Mouse (Mus musculus): ENCODE measurements around the gene 1110032A03Rik. TPM values are rescaled to one million over a fixed set of nuclear protein-coding genes. Genes with fewer than 3 reads are reported as not detected.
A peak's percentile ranks its signal among the peaks of the same experiment; 100 is the strongest.

Gene 1110032A03Rik
- total RNA-seq, 2 experiments from 2014 or later: 12.5 to 13.9 TPM

DNA sequence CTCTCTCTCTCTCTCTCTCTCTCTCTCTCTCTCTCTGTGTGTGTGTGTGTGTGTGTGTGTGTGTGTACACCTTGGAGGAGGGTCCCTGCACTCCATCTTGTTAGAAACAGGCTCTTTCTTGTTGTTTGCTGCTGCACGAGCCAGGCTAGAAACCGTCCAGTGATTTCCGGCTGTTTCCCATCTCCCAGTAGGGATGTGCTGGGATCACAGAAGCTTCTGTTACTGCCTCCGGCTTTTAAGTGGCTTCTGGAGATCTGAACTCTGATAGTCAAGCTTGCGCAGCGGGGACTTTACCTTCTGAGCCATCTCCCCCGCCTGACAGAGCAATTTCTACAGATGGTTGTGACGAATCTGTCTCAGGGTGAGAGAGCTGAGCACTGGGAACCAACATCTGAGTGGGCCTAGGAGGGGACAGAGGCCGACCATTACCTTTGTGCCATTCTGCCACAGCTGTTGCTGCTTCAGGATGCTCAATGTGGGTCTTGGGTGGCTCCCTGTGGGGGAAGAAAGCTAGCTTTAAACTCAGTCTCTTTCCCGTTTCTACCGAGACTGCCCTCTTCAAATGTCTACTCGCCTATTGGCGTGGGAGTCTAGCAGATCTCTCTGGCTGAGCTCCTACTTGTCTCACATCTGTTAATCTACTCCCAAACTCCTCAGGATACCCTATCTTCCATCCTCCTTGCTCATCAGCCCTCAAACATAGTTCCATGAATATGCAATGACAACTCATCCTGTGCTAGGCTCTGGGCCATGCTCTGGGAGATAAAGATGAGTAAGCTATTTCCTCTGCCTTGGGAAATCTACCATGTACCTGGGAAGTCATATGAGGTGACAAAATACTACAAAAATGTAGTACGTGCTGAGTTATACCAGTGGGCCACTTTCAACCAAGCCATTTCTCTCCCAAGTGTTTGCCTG lies 34.2 kb downstream of the 1110032A03Rik start:
- intact Hi-C loops (cut with DNase I): no loop called here
- DNase-seq: no peak

DNA sequence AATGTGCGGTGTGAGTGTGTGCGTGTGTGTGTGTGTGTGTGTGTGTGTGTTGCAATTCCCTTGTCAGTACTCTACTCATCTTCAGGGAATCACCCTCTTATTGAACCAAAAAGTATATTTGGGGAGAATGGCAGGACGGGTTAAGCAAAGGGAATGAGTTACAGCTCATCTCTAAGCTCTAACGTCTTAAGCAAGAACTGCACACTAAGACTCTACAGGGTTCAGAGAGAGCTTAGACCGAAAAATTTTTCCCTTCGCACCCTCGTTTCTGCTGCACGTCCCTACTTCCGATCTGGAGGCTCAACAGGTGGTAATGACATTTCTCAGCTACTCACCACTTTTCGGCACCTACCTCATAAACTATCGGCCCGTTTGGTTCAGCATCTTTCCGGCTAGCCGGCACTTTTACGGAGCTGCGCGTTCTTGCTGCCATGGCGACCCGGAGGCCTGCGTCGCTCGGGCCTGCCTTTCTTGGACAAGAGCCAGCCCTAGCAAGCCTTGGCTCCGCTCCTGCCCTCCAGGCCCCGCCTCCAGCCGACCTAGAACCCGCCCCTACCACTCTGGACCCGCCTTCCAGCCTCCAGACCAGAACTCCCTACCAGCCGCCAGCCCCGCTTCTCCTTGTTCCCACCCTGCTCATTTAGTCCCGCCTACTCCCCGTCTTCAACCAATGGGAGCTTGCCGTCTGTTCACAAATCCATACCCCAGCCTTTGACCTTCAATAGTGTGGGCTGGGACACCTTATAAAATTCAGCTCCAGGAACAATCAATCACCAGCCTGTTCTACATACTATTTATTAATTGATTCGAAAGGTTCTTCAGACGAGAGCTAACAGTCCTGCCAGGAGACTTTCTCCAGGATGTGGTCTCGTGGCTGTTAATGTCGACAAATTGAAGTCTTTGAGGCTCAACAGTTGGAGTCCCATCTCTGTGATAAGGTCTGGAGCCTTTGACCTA lies 36.1 kb downstream of the 1110032A03Rik start, which contains the start of gene Dixdc1:
TSS of gene Dixdc1 (minus strand) at position 604 of the 957 bp plus-strand sequence.
- intact Hi-C loops (cut with DNase I): loop anchor here (10.0 kb wide), 1 partner anchor 294 kb away; no protein-coding TSS in a partner anchor

DNA sequence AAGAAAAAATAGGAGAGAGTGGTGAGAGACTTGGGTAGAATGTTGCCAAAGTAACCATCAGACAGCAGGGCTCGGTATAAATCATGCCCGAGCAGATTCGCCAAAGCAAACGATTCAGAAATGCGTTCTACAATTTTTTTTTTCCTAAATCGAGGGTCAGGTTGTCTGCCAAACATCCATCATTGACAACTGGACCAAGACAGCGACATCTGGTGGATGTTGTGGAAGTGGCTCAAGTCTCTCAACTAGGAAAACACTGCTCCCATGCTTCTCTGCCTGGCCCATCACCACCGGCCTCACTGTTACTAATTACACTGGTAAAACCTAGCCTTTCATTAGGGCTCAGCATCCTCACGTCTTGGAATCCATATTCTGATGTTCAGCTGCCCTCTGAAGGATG lies 40.3 kb downstream of the 1110032A03Rik start:
- intact Hi-C loops (cut with DNase I): loop anchor here (1.0 to 10.0 kb wide), 3 partner anchors 26 to 290 kb away; no protein-coding TSS in a partner anchor
- DNase-seq: peak; percentile 68 to 82

More for the DNA sequence above, 36.1 kb downstream of the 1110032A03Rik start, which contains the start of gene Dixdc1:
- peak; percentile 96 to 97 for DNase-seq

DNA sequence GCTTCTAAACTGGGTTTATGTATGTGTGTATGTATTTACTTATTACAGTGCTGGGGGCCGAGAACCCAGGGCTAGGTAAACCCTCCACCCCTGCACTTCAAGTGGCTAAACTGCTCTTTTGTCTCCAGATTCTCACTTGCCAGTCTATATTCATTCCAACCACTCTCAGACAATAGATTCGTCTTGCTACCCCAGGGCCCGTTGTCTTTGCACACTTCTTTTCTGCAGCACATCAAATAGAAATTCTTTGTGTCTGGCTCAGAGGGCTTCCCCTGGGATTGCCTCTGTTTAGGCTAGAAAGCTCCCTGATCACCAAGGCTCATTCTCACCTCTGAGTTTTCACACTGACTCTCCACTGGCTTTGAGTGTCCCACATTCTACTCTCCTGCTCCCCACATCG lies 42.8 kb downstream of the 1110032A03Rik start:
- intact Hi-C loops (cut with DNase I): loop anchor here (10.0 kb wide), 1 partner anchor 288 kb away; no protein-coding TSS in a partner anchor
- no peak for DNase-seq

DNA sequence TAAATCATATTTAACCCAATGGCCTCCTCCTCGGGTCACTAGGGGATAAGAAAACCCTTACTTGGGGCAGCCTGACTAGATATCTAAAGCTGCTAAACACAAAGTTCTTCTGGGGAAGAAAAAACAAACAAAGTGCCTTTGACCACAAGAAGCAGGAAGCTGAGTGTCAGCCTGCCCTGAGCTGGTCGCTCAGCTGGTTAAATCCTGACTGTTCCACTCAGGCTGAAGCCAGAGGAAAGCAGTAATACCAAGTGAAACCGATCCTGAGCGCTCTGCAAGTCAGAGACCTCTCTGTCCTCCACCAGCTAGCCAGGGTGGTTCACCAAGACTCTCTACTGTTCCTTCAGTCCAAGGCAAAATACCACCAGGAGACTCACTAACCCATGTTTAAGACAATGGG lies 45.7 kb downstream of the 1110032A03Rik start:
- no peak for DNase-seq
- intact Hi-C loops (cut with DNase I): no loop called here

DNA sequence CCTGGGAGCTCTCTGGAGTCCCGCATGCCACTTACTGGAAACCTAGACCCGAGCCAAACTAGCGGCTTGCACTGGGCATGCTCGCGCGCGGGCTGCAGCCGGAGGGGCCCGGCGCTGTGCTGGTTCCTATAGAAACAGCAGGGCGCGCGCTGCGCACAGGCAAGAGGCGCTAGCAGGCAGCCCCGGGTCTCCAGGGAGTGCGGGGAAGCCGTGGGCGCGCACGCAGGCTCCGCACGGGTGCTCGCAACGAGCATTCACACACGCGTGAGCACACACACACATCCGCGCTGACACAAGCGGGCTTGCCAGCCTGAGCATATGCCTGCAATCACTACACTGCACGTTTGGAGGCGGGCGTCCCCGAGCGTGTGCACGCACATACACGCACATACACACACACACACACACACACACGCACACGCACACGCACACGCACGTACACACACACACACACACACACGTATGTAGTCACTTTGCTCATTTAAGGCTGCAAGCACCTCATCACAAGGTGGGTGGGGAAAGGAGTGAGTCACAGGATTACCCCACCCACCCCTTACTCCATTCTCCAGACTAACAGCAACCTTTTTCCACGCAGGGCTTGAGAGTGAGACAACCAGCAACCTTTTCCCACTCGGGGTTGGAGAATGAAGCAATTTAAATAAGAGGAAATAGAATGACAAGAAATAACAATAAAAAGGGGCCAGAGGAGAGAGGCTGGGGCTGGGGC lies 47.2 kb downstream of the 1110032A03Rik start:
- intact Hi-C loops (cut with DNase I): no loop called here

DNA sequence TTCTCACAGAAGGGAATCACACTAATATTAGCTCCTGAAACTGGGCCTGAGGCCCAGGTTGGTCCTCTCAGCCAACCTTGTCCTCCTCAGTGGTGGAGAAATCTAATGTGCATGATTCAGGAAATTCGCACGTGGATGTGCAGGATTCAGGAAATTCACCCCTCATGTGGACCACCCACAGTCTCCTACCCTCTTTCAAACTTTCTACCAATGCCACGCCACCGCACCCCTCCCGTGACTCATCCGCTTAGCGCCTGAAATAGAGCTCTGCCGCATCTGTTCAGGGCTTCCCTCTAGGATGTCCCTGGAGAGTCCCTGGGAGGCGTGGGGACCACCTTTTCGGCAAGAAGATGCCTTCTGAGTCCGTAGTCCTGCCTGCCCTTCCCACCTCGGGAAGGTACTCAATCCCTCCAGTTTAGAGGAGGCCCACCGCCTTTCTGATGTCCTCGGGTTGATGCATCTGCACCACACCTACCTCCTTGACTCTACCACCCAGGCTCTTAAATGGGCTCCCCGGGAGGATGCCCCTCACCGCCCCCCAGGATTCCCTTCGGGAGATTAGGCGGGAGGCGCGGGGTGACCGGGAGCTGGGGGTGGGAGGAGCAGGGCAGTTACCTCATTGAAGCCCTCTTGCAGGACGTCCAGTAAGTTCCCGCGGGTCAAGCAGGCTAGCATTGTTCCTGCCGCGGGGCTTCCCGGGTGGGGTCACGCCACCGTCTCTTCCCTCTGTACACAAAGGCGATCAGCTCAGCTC lies 48.0 kb downstream of the 1110032A03Rik start:
- intact Hi-C loops (cut with DNase I): no loop called here
- peak in 1 of 2 experiments; percentile 40 for DNase-seq

More for the DNA sequence above, 47.2 kb downstream of the 1110032A03Rik start:
- DNase-seq: peak; percentile 76 to 79

DNA sequence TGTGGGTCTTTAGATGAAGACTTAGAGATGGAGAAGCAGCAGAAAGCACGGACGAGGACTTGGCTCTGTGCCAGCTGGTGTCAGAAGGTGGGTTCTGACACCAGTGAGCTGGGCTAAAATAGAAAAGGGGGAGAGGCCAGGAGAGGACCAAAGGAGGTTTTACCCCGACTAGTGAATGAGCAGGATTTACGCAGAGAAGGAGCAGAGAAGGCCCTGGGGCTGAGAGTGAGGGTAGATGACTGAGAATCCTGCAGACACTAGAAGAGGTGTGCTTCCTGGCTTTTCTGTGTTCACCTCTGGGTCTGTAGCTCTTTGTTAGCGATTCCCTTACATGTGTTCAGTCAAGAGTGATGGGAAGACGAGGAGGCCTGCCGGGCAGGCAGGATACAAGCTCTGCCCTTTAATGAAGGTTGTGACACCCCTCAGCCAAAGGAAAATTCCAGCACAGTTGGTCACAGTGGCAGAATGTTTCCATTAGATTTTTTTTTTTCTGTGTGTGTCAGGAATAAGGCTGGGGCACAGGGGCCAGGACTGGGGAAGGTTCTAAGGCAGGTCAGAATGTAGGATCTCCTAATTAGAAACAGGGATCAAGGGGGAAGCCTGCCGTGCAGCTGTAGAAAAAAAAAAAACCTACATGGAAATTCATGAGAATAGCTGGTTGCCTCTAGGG lies 49.3 kb downstream of the 1110032A03Rik start:
- intact Hi-C loops (cut with DNase I): no loop called here
- no peak for DNase-seq

DNA sequence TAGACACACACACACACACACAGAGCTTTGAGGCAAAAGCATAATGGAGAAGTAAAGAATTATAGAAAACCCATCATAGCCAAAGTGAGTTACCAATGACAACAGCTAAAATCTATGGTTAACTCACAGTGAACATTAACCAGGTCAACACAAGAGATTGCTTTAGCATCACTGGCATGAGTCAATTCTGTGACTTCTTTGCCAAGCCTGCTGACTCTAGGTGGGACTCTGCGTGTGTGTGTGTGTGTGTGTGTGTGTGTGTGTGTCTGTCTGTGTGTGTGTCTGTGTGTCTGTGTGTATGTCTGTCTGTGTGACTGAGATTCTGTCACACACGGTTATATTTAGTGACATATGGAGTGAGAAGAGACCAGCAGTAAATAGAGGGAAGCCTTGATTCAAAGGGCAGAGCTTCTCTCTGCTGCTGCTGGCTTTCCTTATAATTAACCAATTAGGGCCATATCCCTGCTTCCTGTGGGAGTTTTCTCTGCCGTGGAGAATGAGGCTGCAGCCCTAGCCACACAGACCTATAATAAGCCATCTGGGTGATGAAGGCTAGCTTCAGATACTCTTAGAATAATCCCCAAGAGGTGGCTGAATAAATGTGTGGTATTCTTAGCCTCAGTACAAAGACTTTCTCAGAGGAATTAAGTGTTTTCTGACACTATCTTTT lies 50.5 kb downstream of the 1110032A03Rik start:
- intact Hi-C loops (cut with DNase I): no loop called here
- DNase-seq: no peak

DNA sequence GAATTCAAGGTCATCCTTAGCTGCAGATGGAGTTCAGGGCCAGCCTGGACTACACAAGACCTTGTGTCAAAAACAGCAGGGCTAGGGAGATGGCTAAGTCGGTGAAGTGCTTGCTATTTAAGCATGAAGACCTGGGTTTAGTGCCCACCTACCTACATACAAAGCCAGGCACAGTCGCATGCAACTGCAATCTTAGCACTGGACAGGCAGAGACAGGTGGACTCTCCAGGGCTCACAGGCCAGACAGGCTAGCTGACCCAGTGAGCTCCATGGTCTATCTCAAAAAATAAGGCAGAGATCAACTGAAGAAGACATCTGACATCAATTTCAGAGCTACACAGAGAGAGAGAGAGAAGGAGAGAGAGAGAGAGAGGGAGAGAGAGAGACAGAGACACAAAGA lies 51.2 kb downstream of the 1110032A03Rik start:
- intact Hi-C loops (cut with DNase I): no loop called here
- no peak for DNase-seq

DNA sequence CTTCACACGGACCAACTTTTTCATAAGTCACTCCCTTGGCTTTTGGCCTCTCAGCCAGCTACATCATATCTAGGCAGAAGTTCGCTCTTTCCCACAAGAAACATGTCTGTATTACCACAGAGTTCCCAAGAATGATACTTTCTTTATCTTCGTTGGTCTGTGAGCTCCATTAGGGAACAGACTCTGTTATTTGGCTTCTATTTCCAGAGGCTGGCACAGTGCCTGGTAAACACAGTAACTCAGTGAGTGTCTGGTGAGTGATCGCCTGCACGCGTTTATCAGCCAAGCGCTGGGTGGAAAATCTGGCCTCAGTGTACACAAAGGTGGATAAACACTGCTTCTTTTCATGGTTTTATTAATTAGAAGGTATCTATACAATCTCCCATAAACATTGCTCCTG lies 51.9 kb downstream of the 1110032A03Rik start:
- DNase-seq: peak; percentile 90 to 92
- intact Hi-C loops (cut with DNase I): loop anchor here (1.0 kb wide), 1 partner anchor 30 kb away; no protein-coding TSS in a partner anchor

DNA sequence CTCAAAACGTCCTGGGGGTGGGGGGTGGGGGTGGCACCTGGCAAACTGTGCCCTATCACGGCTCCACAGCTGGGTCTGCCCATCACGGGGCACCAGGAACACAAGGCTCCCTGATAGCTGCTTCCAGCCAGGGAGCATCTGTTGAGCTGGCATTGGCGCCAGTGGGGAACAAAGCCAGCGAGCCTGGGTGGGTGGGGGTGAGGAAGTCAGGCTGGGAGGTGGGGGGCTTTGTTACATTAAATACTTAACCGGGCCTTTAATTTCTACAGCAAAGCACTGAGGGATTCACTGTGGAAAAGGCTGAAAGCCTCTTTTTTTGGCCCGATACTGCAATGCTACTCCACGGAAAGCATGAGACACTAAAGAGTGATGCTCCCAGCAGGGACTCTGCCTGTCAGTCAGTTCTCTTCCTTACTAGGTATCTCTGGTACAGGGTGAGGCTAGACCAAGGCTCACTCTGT lies 52.8 kb downstream of the 1110032A03Rik start:
- intact Hi-C loops (cut with DNase I): no loop called here
- DNase-seq: peak; percentile 39 to 55

DNA sequence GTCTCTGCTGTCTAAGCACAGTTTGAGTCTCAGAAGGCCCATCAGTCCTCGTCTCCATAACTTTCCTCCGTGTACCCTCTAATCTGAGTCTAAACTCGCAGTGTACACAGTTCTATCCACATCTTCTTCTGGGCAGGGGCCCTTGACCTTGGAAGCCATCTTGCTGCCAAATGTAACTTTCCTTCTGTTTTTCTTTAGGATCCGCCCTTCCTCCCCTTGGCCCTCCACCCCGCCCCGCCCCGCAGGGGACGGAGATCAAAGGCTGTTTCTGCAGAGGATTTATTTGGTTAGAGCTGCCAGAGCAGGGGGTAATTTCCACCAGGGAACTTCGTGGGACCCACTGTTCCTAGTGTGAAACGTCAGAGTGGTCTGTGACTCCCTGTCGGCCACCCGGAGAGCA lies 54.3 kb downstream of the 1110032A03Rik start:
- intact Hi-C loops (cut with DNase I): no loop called here
- no peak for DNase-seq

DNA sequence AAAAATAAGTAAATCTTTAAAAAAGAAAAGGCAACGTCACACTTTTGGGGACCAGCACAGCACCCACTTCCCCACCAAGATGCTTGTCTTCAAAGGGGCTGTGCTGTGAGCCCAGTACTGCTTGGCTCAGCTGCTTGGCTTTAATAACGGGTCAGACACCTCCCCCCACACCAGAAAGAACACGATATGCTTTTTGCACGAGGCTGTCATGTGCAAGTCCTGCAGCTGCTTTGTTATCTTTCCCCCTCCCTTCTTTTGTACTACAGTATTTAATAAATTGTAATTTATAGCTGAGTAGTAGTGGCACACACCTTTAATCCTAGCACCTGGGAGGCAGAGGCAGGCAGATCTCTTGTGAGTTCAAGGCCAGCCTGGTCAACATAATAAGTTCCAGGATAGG lies 56.4 kb downstream of the 1110032A03Rik start:
- intact Hi-C loops (cut with DNase I): no loop called here
- no peak for DNase-seq

DNA sequence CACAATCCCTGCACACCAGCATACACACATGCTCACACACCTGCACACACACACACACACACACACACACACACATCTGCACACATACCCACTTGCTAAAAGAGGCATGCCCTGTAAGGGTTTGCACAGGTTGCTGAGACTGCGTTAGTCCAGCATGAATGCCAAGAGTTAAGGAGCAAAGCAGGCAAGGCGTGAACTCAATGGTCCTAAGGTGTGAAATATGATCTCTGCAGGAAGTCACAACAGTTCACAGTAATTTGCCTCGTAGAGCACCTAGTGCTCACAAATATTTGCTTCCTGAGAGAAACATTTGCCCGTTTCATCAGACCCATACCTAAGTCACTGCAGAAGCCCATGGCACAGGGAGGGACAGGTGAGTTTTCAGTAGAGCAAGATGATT lies 61.1 kb downstream of the 1110032A03Rik start:
- intact Hi-C loops (cut with DNase I): no loop called here
- DNase-seq: no peak
